Mouse (Mus musculus) limb, embryonic 15.5 days (tissue): ENCODE data around the gene Ly75. TPM values are rescaled to one million over a fixed set of nuclear protein-coding genes. Genes with fewer than 3 reads are reported as not detected.

Experiments used
- ATAC-seq: fragments of 200-750 bp; cut with Nextera tagmentation; 2 replicates; pipeline ENCODE4 v1.8.0; 2017; ENCODE audit warnings: low read depth, moderate TSS enrichment; ENCODE audit not compliant: insufficient number of reproducible peaks, low FRiP score, low TSS enrichment
- H3K27ac ChIP-seq: fragments of 300-500 bp; sonication (generic); 2 replicates; pipeline ENCODE4 v1.5.1; 2015; ENCODE audit warnings: moderate library complexity, mild to moderate bottlenecking, inconsistent platforms
- H3K27me3 ChIP-seq: fragments of 300-500 bp; sonication (generic); 2 replicates; pipeline ENCODE4 v1.6.1; 2015; ENCODE audit warnings: inconsistent platforms
- H3K36me3 ChIP-seq: fragments of 300-500 bp; sonication (generic); 2 replicates; pipeline ENCODE4 v1.6.1; 2015; ENCODE audit warnings: inconsistent platforms
- H3K4me1 ChIP-seq: fragments of 300-500 bp; sonication (generic); 2 replicates; pipeline ENCODE4 v1.6.1; 2015; ENCODE audit warnings: inconsistent platforms
- H3K4me2 ChIP-seq: fragments of 300-500 bp; sonication (generic); 2 replicates; pipeline ENCODE4 v1.6.1; 2015; ENCODE audit warnings: mild to moderate bottlenecking, inconsistent platforms
- H3K4me3 ChIP-seq: fragments of 300-500 bp; sonication (generic); 2 replicates; pipeline ENCODE4 v1.5.1; 2015; ENCODE audit warnings: mild to moderate bottlenecking, inconsistent platforms
- H3K9ac ChIP-seq: fragments of 300-500 bp; sonication (generic); 2 replicates; pipeline ENCODE4 v1.6.1; 2015; ENCODE audit warnings: inconsistent platforms
- H3K9me3 ChIP-seq: fragments of 300-500 bp; sonication (generic); 2 replicates; pipeline ENCODE4 v1.6.1; 2016; ENCODE audit warnings: inconsistent platforms
- WGBS: fragments of 180-500 bp; shearing (Covaris S2); methylation state at CpG from one replicate; pipeline ENCODE4 v1.1.7; 2015; 5-methylcytosine and 5-hydroxymethylcytosine counted together
- polyA plus RNA-seq: library from polyadenylated mRNA; unstranded; fragments of >200 nt; fragmentation: Nextera tagmentation; extraction: Ambion mirVana; gene quantifications from 2 replicates; pipeline ENCODE4 v1.2.1, GENCODE M21; 2015

Gene Ly75
- polyA plus RNA-seq, 1 experiment from 2014 or later = 0.73 TPM

GRCm38 (mm10) chr2:60260621-60261350 lies 122.3 kb downstream of the Ly75 start:
- H3K9me3 ChIP-seq = no peaks in the 10 kb centered on the region
- no peak overlapping the region for H3K9ac ChIP-seq
- H3K4me1 ChIP-seq = no peaks in the 10 kb centered on the region
- no peak overlapping the region for H3K4me3 ChIP-seq
- 71% methylated on average over 5 of the region's 5 CpGs for WGBS
- no peak overlapping the region for H3K4me2 ChIP-seq
- ATAC-seq = no peak
- no peaks in the 10 kb centered on the region for H3K27me3 ChIP-seq
- H3K27ac ChIP-seq = no peak overlapping the region
- H3K36me3 ChIP-seq = no peaks in the 10 kb centered on the region; the same call in 1 of the 2 replicates

- ATAC-seq = no peak
- Histone ChIP-seq H3K9ac (no peak overlapping the region), H3K4me2 (no peak overlapping the region), H3K27ac (no peak overlapping the region), H3K27me3 (no peaks in the 10 kb centered on the region), H3K9me3 (no peaks in the 10 kb centered on the region), H3K36me3 (peaks cover 3% of the 10 kb centered on the region; the same call in 1 of the 2 replicates), H3K4me3 (no peak overlapping the region), H3K4me1 (no peaks in the 10 kb centered on the region)
- WGBS = 94% methylated on average over 5 of the region's 5 CpGs
Measured at GRCm38 (mm10) chr2:60259186-60259585, 123.9 kb downstream of the Ly75 start.

- WGBS = 79% methylated on average over 2 of the region's 2 CpGs
- Histone ChIP-seq H3K27me3 (no peaks in the 10 kb centered on the region), H3K9me3 (no peaks in the 10 kb centered on the region), H3K36me3 (peaks cover 10% of the 10 kb centered on the region; the same call in 1 of the 2 replicates), H3K4me2 (no peak overlapping the region), H3K4me3 (no peak overlapping the region), H3K4me1 (no peaks in the 10 kb centered on the region), H3K27ac (no peak overlapping the region), H3K9ac (no peak overlapping the region)
- ATAC-seq = no peak
Measured at GRCm38 (mm10) chr2:60256751-60257150, 126.4 kb downstream of the Ly75 start.

GRCm38 (mm10) chr2:60253506-60253905 lies 129.6 kb downstream of the Ly75 start:
- H3K4me3 ChIP-seq = no peak overlapping the region
- no peak overlapping the region for H3K9ac ChIP-seq
- H3K36me3 ChIP-seq = peaks cover 28% of the 10 kb centered on the region
- H3K4me1 ChIP-seq = no peaks in the 10 kb centered on the region
- H3K4me2 ChIP-seq = no peak overlapping the region
- no peaks in the 10 kb centered on the region for H3K27me3 ChIP-seq
- no peak overlapping the region for H3K27ac ChIP-seq
- ATAC-seq = no peak
- H3K9me3 ChIP-seq = no peaks in the 10 kb centered on the region

- Histone ChIP-seq H3K4me2 (no peak overlapping the region), H3K27ac (no peak overlapping the region), H3K9ac (no peak overlapping the region), H3K9me3 (no peaks in the 10 kb centered on the region), H3K36me3 (peaks cover 28% of the 10 kb centered on the region), H3K4me3 (no peak overlapping the region), H3K27me3 (no peaks in the 10 kb centered on the region), H3K4me1 (no peaks in the 10 kb centered on the region)
- WGBS = 90% methylated on average over 4 of the region's 4 CpGs
- ATAC-seq = no peak
Measured at GRCm38 (mm10) chr2:60252782-60253181, 130.3 kb downstream of the Ly75 start.

Other genes with a start within 250 kb of the Ly75 start
- gene Baz2b, start 173.5 kb downstream of the Ly75 start, polyA plus RNA-seq = 47.0 and 52.8 TPM in 2 replicates
- gene March7, start 173.4 kb downstream of the Ly75 start, polyA plus RNA-seq = 72.1 and 76.3 TPM in 2 replicates
- 37.5 and 38.1 TPM in 2 replicates for gene Cd302, start 98.8 kb downstream of the Ly75 start, polyA plus RNA-seq
- 0.87 and 1.2 TPM in 2 replicates for gene Pla2r1, start 170.0 kb upstream of the Ly75 start, polyA plus RNA-seq